Mouse (Mus musculus) layer of hippocampus, adult 11-12 months (tissue): ENCODE data around the gene Ttbk1.

ENCODE experiments used
- DNase-seq: peaks from one replicate; pipeline ENCODE4 v3.0.0; 2022; ENCODE audit warnings: low spot score

Gene Ttbk1

GRCm38 (mm10) chr17:46408478-46408877 is 79.0 kb downstream of the Ttbk1 start:
- no peak for DNase-seq

GRCm38 (mm10) chr17:46394631-46395030 is 92.8 kb downstream of the Ttbk1 start:
- DNase-seq: no peak

GRCm38 (mm10) chr17:46393012-46393411 is 94.5 kb downstream of the Ttbk1 start:
- no peak for DNase-seq
